Mouse (Mus musculus) 416B (cell line): ENCODE measurements around the gene Itpkb.
A peak's percentile ranks its signal among the peaks of the same experiment; 100 is the strongest.

Source experiments
- DNase-seq: peaks from one replicate; pipeline ENCODE4 v3.0.0; 2011; ENCODE audit warnings: low read depth

The Itpkb gene

DNA sequence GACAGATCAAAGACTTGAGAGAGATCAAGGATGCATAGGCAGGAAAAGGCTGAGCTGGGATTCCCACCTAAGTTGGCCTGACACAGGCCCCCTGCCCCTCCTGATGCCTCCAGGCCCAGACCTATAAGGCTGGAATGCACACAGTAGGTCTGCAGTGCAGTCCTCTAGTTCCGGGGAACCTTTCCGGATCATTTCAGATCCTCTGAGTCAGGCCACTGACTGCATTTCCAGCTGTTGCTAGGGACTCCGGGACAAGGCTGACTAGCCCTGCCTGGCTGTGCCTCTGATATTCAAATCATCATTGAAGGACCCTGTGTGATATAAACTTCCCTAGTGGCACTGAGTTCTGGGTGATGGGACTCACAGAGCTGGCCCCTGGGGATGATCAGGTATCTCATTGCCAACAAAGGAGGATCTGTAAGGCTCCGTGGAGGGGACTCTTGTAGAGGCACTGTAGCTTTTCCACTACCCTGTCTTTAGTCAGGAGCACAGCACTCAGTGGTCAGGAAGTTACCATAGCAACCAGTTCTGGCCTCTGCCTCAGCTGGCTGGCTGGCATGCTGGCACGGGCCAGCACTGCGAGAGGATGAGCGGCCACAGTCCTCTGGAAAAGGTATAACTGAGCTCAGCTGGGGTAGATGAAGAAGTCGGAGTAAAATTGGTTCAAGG is 90.3 kb downstream of the Itpkb start:
- DNase-seq, result no peak

DNA sequence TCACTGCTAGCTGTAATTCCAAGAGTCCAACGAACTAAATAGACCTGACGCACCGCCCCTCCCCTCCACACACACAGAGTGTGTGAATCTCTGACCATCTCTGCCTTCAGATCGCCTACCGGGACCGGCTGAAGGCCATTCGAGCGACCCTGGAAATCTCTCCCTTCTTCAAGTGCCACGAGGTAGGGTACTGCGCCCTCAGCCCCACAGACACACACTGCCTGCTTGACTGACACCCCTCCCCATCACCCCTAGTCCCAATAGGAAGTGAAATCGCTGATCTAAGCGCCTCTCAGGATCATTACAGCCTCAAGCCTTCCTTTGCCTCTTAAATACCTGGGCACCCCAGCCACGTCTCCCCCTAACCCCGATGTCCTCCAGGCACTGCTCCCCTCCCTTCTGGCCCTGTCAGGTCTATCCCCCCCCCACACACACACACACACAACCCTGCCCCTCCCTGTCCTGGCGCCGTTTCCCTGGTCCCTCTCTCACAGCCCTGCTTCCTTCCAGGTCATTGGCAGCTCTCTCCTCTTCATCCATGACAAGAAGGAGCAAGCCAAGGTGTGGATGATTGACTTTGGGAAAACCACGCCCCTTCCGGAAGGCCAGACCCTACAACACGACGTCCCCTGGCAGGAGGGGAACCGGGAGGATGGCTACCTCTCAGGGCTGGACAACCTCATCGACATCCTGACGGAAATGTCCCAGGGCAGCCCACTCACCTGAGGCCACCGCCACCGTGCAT is 91.1 kb downstream of the Itpkb start:
- DNase-seq, result no peak

DNA sequence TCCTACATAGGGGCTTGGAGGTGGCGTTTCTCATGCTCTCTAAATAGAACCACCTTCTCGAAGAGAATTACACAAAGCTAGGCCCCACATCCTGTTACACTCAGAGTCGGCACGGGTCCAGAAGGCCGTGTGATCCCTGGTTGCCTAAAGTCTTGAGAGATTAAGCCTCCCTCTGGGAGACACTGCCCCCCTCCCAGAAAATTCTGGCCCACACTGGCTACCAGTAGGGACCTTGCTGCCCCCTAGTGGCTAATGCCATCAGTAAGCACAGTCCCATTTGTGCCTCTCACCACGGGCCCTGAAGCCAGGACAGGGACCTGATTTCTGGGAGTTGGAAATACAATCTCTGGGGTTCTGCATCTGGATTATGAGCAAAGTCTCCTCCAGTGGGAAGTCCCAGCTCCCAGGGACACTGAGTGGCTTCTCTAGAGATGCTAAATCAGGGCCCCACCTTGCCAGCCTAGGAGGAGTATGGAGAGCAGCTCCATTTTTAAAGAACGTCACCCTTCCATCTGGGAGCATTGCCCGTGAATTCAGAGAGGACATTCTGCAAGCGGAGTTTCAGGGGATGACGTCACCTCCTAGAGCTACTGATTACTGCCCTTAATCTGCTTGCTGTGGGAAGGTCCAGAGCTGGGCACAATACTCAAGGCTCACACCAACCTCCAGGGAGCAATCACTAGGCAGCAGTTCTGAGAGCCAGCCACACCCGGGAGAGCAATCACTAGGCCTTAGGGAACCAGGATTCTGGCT is 92.0 kb downstream of the Itpkb start:
- peak; percentile 69 for DNase-seq

DNA sequence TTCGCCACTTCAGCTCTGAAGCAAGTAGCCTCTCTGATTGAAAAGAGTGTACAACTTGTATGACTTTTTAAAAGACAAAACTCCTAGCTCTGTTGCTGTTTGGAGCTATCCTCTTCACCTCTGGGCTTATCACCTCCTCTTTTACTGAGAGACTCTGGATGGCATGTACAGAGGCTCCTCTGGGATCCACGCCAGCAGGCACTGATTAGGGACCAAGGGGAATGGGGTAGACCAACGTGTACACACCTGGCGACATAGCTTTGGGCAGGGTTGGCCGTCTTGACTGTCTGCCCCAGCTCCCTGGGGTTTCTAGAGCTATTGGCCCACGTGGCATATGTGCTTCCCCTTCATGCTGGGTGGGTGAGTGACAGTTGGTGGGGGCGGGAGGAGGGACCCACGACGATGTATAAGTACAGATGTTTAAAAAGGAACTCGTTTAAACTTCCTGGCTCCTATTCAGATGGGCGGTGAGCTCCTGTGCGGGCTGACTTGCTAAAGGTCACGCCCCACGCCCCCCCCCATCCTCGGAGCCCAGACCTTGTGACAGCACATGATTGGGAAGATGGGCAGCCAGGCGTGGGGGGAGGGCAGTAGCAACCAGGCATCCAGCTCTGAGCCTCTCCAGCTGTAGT is 92.8 kb downstream of the Itpkb start:
- no peak for DNase-seq

DNA sequence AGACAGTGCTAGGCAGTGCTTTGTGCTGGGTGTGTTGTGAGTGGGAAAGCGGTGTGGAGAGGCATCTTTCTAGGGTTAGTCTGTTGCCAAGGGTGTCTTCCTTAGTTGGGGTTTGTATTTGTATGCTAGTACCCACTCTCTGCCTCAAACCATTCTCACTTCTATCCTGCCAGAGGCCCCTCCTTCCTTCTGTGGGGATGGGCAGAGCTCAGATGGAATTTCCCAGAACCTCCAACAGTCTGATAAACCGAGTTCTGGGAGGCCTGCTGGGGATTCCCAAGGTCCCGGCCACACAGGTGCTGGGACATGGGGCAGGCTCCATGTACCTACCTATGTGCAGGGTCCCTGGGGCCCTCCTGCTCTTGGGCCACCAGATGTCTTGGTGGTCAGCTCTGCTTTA is 93.6 kb downstream of the Itpkb start:
- no peak for DNase-seq

DNA sequence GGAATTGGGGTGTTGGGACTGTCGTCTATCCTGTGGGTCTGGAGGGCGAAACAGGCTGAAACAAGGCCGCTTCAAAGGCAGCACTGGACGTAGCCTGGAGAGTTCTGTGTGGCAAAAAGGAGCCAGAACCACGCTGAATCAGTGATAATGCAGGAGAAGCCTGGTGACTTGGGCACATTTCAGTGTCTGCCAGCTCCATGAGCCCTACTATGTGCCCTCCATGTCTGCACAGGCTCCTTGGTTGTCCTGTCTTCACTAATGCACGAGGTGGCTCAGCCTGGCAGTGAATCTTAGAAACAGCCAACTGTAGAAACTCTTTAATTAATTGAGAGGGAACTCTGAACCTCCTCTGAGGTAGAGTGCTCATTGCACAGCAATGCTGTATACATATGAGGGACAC is 96.1 kb downstream of the Itpkb start:
- DNase-seq, result no peak

DNA sequence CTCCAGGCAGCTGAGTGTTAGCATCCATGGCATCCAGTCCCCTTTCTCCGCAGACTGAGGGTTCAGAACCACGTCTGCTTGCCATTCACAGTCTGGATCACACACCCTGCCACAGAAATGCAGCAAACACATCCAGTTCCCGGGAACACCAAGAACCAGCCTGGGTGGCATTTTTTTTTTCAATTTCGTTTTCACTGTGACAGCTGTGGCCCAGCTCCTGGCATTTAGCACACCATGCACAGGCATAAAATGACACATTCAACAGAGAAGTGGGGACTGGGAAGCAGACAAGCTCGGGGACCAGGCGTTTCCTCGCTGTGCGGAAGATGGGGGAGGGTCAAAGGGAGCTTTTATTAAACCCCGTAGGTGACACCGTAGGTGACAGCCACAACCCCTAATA is 97.4 kb downstream of the Itpkb start:
- DNase-seq, result peak; percentile 36

DNA sequence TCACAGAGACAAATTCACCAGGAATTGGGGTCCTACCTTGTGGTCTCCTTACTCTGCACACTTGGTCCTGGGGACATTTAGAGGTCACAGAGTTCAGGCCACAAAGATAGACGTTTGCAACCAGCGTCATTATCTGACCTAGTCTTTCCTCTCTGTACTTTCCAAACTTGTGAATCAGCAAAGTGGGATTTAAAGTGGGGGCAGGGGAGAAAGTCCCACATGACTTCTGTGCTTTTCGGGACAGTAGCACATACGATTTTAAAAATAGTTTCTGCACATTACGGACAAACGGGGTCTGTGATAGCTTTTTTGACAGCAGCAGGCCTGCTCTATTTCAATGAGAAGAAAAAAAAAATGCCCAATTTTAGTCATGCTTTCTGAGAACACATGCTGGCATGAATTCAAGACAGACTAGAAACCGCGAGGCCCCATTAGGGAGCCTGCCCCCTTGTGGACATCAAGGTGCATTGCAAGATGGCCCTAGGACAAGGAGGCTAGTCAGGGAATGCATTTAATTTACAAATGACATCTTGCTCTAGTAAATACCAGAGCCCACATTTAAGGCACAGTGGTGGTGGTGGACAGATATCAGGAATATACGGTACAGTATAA is 97.9 kb downstream of the Itpkb start:
- DNase-seq, result peak; percentile 89

DNA sequence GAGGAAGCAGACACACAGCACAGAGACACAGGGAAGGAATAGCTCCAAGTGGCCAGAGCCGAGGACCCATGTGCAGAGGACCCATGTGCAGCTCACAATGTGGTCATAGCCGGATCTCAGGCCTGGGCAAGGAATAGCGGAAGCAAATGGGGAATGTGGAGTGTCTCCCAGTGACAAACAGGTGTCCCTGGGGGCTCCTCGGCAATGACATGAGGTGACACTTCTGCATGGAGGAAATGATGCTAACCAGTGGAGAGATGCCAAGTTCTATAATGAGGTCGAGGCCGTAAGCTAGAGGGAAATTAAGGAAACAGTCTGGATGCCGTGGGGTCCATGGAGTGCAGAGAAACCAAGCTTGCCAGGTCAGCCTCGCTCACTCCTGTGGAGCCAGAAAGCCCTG is 98.6 kb downstream of the Itpkb start:
- peak; percentile 61 for DNase-seq

DNA sequence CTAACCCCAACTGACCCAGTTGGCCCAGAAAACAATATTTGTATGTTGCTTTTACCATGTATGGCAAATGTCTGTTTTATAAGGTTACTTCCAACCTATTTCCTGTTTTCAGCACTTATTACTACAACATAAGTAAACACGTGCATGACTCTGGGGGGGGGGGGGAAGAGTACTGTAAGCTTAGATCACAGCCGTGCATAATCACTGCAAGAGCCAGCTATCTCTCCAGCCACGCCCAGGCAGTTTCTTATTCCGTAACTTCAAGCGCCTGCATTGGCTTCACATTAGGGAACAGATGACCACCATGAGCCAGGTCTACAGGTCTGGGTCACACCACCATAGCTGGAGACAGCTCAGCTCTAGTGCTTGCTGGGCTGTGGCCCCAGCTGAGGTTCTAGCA is 99.5 kb downstream of the Itpkb start:
- peak; percentile 52 for DNase-seq

DNA sequence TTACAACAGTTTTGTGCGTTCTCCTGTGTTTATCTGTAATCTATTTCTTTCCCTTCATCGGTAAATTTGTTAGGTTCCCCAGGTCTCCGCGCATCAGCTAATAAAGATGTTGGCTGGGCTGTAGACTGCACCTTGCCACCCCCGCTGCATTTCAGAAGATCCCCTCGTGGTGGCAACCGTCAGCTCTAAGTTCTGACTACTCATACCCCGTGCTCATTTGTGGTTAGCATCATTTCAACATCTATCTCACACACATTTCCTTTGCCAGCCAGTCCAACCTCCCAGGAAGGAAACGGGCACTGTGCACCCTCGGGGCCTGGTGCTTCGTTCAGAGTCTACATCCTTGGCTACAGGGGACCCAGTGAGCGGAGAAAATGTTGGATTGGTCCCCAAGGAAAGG is 101.5 kb downstream of the Itpkb start:
- peak; percentile 97 for DNase-seq

DNA sequence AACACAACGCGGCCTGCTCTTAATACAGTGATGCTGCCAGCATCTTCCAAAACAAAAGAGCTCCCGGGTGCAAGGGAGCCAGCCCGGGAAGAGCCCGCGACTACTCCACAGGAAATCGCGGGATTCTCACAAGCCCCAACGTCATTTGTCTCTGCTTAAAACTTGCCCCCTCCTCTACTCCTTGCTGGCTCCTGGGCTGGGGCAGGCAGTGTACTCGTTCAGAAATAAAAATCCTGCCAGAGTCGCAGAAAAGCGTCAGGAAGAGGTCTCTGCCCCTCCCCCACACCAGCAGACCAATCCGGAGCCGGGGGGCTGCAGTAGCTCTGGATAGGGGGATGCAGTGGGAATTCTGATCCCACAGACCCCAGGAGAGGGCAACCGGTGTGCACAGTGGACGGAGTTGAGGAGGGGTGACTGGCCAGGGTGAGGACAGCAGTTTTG is 102.8 kb downstream of the Itpkb start:
- DNase-seq, result peak; percentile 73

DNA sequence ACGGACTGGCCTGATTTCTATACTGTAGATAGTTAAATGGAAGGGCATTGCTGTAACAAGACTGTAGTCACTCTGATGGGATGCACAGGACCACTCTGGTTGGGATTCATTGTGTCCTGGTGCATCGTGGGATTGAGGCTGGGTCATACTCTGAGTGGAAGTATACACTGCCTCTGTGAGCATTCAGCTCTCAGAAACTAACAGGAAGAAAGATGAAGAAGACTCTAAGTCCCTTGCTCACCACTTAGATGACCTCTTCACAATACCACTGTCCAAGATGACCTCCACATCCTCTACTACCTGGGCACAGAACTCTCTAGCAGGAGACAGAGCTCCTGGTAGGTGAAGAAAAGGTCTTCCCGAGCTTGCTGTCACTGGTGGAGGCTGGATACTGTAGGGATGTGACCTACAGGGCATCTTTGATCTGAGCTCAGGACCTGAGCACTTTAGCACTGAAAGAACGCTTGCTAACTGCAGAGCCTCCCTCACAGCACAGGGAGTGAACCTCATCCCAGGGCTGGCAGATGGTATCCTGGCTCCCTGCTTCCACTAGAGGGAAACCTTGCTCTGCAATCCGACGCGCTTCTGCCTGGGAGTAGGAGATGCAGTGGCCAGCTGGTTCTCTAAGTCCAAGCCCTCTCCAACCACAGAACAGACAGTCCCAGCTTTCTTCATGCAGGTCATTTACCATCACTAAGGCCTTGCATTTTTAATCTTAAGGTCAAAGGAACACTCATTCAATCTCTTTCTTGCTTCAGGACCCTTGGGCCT is 103.7 kb downstream of the Itpkb start:
- peak; percentile 88 for DNase-seq

DNA sequence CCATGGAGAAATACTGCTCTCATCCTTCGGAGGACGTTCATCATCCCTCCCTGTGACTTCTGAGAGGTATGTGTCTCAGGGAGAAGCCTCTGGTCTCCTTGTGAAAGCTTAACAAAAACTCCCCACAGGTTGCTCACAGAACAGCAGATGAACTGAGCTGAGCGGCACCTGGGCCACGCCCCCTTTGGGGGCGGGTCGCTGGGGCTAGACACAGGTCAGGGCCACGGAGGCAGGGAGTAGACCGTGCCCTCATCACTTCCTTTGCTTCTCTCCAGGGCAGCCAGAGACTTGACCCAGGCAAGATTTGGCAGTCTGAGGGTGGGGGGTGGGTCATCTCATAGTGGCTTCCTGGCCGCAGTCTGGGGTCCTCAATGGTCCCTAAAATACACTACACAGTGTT is 104.6 kb downstream of the Itpkb start:
- no peak for DNase-seq

DNA sequence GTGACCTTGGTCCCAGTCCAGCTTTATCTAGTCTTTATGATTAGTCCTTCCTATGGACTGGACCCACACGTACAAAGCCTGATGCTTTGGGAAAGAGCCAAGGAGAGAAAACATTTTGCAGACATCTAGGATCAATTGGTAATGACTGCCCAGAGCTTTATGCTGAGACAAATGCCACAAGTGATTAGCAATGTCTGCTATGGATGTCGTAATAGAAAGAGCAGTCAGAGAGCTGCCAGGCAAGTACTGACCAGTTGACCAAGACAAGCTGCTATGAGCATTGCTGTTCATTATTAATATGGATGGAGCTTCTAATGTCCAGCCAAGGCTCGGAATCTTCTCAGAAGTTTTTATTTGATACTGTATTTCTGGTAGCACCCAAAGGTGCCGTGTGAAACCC is 109.2 kb downstream of the Itpkb start:
- DNase-seq, result peak; percentile 56

DNA sequence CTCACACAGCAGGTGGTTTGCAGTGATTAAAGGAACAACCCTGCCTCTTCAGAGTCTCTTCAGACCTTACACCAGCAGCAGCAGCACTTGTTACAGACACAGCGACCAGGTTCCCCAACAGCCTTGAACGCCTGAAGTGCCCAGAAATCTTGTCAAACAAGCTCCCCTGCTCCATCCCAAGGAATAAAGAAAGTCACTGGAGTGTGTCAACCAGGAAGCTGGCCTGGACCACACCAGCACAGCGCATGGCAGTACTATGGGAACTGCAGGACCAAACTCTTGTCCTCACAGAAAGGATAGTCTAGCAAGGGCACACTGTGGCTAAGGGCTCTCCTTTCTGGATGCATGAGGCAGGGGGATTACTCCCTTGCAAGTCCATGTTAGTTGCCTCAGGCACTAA is 114.1 kb downstream of the Itpkb start:
- DNase-seq, result no peak

DNA sequence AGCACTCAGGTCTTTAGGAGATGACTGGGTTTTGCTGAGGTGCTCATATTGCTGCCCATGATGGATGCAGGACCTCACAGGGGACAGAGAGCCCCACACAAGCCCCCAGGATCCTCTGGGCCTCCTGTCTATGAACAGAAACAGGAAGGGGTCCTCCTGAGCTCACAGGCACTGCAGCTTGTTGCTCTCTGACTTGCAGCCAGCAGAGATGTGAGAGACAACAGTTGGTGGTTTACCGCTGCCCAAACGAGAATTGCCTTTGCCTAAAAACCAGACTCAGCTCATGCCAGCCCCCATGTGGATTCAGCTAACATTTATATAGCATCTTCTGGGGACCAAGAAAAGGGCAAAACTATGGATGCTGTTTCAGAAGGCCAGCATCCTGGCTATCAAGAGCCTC is 119.4 kb downstream of the Itpkb start:
- no peak for DNase-seq

DNA sequence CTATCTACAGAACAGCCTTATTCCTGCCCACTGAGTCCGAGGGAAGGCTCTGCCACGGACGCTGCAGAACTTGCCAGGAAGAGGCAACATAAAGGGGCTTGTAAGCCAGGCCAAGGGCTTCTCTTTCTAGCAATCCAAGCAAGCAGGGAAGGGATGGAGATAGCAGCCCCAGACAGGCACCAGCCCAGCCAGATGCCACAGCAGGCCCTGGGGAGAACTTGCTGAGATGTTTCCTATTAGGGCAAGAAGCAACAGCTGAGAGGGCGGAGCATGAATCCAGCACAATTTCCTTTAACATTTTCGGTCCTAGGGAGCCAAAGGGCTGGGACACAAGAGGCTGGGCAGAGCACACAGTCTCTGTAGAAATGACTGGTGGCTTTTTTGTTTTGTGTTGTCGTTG is 128.0 kb downstream of the Itpkb start:
- DNase-seq, result no peak

DNA sequence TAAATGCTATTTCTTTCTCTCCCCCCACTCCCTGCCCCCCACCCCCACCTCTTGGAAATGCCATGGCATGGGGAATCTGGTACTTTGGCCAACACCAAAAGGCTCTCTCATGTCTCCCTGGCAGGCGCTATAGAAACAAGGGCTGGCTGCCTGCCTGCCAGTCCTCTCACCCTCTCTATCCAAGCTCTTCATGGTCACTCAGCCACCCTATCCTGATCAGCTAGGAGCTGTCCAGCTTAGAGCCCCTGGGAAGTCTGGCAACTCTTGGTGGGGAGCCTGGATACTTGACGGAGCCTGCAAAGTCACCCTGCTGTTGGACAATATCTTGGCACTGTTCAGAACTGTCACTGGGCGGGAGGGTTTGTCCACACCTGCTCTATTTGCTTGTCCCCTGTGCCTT is 128.4 kb downstream of the Itpkb start:
- DNase-seq, result no peak

DNA sequence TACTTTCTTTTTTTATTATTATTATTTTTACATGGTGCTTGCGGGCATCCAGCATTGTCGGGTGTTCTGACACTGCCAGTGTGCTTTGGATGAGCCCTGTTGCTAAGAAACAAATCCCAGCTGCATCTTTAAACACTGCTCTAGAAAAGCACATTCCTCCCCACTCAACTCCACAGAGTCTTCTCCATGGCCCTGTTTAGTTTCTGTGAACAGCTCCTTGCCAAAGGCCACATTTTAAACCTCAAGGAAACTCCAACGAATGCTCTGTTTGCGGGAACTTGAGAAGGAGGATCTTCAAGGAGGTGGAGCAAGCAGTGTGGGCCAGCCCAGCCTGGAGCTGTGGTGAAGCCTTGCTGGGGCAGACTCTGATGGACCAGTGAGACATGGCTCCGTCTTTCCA is 130.4 kb downstream of the Itpkb start:
- no peak for DNase-seq

DNA sequence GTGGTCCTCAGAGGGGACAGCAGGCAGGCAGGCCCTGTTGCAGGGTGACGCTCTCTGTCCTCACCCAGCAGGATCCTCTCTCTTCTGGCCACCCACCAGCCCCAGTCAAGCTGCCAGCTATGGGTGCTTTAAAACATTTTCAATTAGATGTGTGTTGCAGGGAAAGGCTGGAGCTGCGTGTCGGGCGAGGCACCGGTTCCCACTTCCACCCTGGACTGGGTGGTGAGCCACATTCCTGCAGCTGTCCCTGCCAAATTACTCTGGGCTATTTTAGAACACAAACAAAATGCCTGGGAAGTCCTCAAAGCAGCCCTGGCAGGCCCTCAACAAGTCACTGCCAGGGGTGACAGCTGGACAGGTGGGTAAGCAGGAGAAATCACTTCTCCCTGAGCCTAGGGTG is 132.1 kb downstream of the Itpkb start:
- DNase-seq, result no peak
